Mouse (Mus musculus): Measurements from ENCODE around the gene Snx29. TPM values are rescaled to one million over a fixed set of nuclear protein-coding genes. Genes with fewer than 3 reads are reported as not detected.
"Not testable (repeated sequence)": the region's sequence is repeated elsewhere in the genome, so short reads cannot be mapped to it uniquely, and the experiment has no call there.

Gene Snx29
- total RNA-seq, 2 experiments from 2014 or later = 9.2 to 11.9 TPM

- no peak for DNase-seq
Observed at GRCm38 (mm10) chr16:11359919-11360318, 37.2 kb downstream of the Snx29 start.

- not testable (repeated sequence) for DNase-seq
Observed at GRCm38 (mm10) chr16:11360576-11360975, 37.9 kb downstream of the Snx29 start.

DNA sequence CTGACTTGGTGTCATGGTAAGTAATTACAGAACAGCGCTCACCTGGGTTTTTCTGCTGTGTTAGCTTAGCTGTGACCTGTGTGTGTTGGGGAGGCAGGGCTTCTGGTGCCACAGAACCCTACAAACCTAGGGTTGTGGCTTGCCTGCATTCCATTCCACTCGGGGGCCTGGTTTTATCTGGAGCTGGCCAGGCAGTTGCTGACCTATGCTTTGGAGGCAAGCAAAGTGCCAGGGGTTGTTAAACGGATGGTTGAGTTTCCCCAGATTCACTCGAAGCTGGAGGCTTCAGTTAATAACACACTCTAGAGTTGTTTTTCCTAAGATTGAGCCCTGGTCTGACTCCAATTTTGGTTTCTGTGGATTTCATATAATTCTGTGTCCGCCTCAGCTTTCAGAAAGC is 42.9 kb downstream of the Snx29 start:
- no peak for DNase-seq

GRCm38 (mm10) chr16:11366851-11367250 is 44.1 kb downstream of the Snx29 start:
- no peak for DNase-seq

GRCm38 (mm10) chr16:11368412-11368811 is 45.7 kb downstream of the Snx29 start:
- DNase-seq = no peak

DNA sequence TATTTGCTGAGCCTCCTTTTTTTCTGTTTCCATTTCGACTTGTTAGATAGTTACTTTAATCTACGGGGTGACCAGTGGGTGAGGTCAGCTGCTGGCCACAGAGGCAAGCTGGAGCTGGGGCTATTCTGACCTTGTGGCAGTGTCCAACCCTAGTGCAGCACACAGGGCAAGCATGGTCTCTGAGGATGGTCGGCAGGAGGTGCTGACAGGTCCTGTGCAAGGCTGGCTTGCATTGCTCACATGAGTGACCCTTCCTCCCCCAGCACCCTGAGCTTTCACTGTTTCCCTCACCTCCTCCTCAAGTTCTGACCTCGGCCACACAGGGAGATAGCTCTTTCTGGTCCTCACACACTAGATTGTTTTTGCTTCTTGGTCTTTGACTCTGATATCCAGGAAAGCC is 46.5 kb downstream of the Snx29 start:
- no peak for DNase-seq

GRCm38 (mm10) chr16:11369642-11370041 is 46.9 kb downstream of the Snx29 start:
- no peak for DNase-seq

DNA sequence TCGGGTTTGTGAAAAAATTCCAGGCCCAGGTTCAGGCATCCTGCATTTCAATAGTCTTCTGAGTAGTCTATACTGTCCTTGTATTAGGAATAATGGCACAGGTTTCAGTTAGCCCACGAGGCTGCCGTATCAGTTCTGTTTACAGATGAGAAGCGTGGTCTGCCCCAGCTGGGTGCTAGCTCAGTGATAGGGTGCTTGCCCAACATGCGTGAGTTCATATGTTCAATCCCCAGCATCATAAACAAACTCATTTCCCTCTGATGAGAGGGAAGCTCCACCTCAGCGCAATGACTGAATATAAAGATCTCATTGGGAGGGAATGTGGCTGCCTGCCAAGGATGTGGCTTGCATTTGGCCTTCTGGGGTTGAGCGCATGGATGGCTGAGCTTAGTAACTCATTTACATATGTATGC is 47.4 kb downstream of the Snx29 start:
- DNase-seq = no peak

GRCm38 (mm10) chr16:11379264-11379663 is 56.6 kb downstream of the Snx29 start:
- DNase-seq = no peak

DNA sequence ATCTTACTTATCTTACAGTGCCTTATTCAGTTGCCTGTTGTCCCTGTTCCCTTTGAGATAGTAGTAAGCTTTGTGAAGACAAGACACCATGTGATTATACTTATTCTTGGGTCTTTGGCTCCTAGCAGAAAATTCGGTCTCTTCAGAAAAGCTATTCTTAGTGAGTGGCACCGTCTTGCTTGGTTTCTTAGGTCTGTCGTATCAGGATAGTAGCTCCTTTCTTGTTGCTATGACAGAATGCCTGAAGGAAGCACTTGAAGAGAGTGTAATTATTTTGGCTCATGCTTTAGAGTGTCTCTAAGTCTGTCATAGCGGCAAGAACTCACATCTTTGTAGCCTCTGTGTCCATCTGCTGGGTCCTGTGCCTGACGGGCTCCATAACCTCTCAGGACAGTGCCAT is 57.3 kb downstream of the Snx29 start:
- no peak for DNase-seq

DNA sequence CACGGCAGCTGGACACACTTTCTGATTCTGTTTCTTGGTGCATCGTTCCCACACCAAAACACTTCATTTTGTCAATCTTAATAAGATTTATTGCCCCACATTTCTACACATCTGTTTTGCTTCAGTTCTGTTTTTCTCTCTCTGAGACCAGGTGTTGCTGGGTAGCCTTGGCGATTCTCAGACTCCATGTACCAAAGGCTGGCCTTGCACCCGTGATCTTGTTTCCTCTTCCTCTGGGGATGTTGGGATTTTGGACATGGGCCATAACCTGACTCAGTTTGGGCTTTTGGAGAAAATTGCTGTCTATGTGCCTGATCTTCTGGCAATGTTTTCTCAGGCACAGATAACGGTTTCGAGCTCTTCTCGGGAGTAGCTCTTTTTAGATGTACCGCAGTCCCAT is 58.2 kb downstream of the Snx29 start:
- no peak for DNase-seq

DNA sequence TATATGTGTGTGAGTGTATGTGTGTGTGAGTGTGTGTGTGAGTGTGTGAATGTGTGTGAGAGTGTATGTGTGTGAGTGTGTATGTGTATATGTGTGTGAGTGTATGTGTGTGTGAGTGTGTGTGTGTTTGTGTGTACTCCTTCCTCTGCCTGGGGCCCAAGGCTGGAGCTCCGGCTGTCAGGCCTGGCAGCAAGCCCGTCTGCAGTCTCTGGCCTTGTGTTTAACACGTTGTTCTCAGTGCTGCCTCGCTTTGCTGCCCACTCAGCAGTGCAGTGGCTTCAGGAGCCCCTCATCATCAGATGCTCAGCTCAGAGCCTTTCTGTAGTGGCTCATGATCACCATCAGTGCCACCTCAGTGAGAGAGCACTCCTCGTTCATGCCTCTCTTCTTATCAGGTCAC is 61.7 kb downstream of the Snx29 start:
- no peak for DNase-seq

DNA sequence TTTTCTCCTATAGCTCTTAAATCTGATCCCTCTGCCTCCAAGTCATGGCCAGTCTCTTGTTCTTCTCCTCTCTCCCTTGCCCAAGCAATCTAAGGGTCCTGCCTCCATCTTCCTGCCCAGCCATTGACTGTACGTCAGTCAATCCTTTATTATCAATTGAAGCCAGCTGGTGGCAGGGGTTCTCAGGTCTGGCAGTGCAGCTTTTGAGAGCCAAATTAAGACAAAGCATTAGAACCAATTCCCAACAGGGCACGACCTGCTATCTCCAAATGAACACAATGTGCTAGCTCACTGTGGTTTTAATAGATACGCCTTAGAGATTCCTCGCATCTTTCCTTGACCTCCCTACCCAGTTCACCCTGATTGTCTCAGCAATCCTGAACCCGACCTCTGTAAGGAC is 62.4 kb downstream of the Snx29 start:
- no peak for DNase-seq

GRCm38 (mm10) chr16:11385798-11386197 is 63.1 kb downstream of the Snx29 start:
- DNase-seq = no peak

DNA sequence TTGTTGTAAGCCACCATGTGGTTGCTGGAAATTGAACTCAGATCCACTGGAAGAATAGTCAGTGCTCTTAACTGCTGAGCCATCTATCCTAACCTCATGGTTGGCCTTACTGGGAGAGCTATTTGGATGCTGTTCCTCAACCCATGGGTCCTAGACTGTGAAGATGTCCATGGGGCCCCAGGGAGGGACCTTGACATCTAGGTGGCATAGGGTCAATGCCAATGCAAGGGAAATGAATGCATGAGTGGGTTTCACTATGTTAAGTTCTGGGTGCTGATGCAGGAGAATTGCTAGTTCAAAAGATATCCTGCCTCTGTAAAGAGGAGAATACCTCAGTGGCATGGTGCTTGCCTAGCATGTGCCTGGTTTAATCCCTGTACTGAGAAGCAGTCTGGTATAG is 63.5 kb downstream of the Snx29 start:
- no peak for DNase-seq

- no peak for DNase-seq
Observed at GRCm38 (mm10) chr16:11388085-11388484, 65.4 kb downstream of the Snx29 start.

- DNase-seq = no peak
Observed at GRCm38 (mm10) chr16:11389324-11389723, 66.6 kb downstream of the Snx29 start.

DNA sequence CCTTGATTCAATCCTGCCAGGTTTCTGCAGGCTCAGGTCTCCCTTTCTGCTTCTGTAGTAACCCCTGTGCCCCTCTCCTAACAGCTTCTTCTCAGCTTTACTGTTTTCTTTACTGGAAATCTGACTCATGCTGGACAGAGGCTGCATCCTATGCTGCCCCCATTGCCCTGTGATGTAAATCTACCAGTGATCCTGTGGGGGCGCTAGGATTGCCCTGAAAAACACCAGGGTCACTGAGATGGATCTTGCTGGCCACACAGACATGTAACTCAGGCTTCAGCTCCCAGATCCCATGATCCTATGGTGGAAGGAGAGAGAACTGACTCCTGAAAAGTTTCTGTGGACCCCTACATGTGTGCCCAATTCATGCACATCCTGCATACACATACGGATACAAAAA is 73.9 kb downstream of the Snx29 start:
- DNase-seq = no peak

- DNase-seq = no peak
Observed at GRCm38 (mm10) chr16:11399386-11399785, 76.7 kb downstream of the Snx29 start.

- no peak for DNase-seq
Observed at GRCm38 (mm10) chr16:11399845-11400565, 77.3 kb downstream of the Snx29 start.

DNA sequence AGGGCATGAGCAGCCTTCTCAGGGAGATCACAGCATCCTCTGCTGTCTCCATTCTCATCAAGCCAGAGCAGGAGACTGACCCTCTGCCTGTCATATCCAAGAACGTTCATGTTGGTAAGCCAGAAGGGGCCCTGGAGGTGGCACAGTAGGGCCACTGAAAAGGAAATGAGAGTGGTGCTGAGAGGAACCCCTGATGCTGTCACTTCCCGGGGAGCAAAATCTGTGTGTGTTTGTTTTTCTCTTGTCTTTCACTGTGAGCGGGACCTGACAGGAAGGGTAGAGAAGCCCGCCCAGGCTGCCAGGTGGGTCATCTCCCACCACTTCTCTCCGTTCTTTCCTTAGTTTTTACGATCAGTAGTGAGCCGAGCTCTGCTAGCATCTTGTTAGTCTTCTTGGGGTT is 78.2 kb downstream of the Snx29 start:
- DNase-seq = no peak

DNA sequence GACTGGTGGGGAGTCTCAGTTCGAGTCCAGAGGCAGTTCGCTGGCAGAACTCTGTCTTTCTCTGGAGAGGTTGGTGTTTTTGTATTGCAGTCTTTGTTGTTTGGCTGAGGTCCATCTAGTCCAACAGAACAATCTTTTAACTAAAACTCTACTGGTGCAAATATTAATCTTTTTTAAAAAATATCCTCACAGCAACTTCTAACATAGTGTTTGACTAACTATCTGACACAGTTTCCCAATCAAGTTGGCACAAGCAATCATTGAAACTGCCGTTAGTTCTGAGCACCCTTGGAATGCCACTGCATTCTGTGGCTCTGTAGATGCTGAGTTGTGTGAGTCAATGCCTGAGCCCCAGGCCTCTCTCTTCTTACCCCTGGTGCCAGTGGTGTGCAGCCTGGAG is 82.5 kb downstream of the Snx29 start:
- DNase-seq = no peak

GRCm38 (mm10) chr16:11406201-11406600 is 83.5 kb downstream of the Snx29 start:
- no peak for DNase-seq

- no peak for DNase-seq
Observed at GRCm38 (mm10) chr16:11406622-11407021, 83.9 kb downstream of the Snx29 start.
